Mouse (Mus musculus): ENCODE data around the gene Med24. TPM values are rescaled to one million over a fixed set of nuclear protein-coding genes. Genes with fewer than 3 reads are reported as not detected.
A peak's percentile ranks its signal among the peaks of the same experiment; 100 is the strongest.
"Not testable (repeated sequence)": the region's sequence is repeated elsewhere in the genome, so short reads cannot be mapped to it uniquely, and the experiment has no call there.

Med24 gene
- polyA plus RNA-seq, 1 experiment from 2014 or later = 90.3 TPM

GRCm38 (mm10) chr11:98671857-98672256 lies 57.4 kb downstream of the Med24 start:
- Histone ChIP-seq H3K27ac (no peak overlapping the region), H3K4me2 (replicated peaks) (no peak overlapping the region), H3K4me1 (replicated peaks) (no peaks in the 10 kb centered on the region), H3K27me3 (peaks cover 24% of the 10 kb centered on the region), H3K9ac (replicated peaks) (no peak overlapping the region), H3K4me3 (replicated peaks) (no peak overlapping the region), H3K36me3 (no peaks in the 10 kb centered on the region), H3K9me3 (no peaks in the 10 kb centered on the region)
- ATAC-seq = no peak
- WGBS = 71% methylated on average over 5 of the region's 5 CpGs

- Histone ChIP-seq H3K4me2 (replicated peaks) (no peak overlapping the region), H3K4me1 (replicated peaks) (no peaks in the 10 kb centered on the region), H3K9me3 (no peaks in the 10 kb centered on the region), H3K4me3 (replicated peaks) (no peak overlapping the region), H3K9ac (replicated peaks) (no peak overlapping the region), H3K27me3 (peaks cover 29% of the 10 kb centered on the region), H3K27ac (no peak overlapping the region), H3K36me3 (no peaks in the 10 kb centered on the region)
- ATAC-seq = no peak
- WGBS = 72% methylated on average over 3 of the region's 3 CpGs
Observed at GRCm38 (mm10) chr11:98671284-98671815, 57.9 kb downstream of the Med24 start.

- H3K36me3 ChIP-seq = no peaks in the 10 kb centered on the region
- WGBS = 66% methylated on average over 2 of the region's 2 CpGs
Observed at GRCm38 (mm10) chr11:98668984-98669383, 60.3 kb downstream of the Med24 start.

GRCm38 (mm10) chr11:98664091-98664490 lies 65.1 kb downstream of the Med24 start, which contains the start of gene Gsdma:
TSS of gene Gsdma (plus strand) at chr11:98664351.
- Histone ChIP-seq H3K27me3 (peaks cover 17% of the 10 kb centered on the region), H3K36me3 (no peaks in the 10 kb centered on the region), H3K27ac (no peak within 1 kb of the TSS), H3K9me3 (no peaks in the 10 kb centered on the region), H3K4me2 (replicated peaks) (no peak within 1 kb of the TSS), H3K4me1 (replicated peaks) (no peaks in the 10 kb centered on the region), H3K9ac (replicated peaks) (no peak within 1 kb of the TSS), H3K4me3 (replicated peaks) (no peak within 1 kb of the TSS)
- ATAC-seq = no peak
- WGBS = 34% methylated on average over 4 of the region's 4 CpGs

More at GRCm38 (mm10) chr11:98668984-98669383, 60.3 kb downstream of the Med24 start:
- Histone ChIP-seq H3K4me1 (replicated peaks) (no peaks in the 10 kb centered on the region), H3K9ac (replicated peaks) (no peak overlapping the region), H3K4me3 (replicated peaks) (no peak overlapping the region), H3K4me2 (replicated peaks) (no peak overlapping the region), H3K27me3 (peaks cover 30% of the 10 kb centered on the region), H3K9me3 (no peaks in the 10 kb centered on the region), H3K27ac (no peak overlapping the region)
- ATAC-seq = no peak

- H3K27ac ChIP-seq = no peak overlapping the region
- H3K27me3 ChIP-seq = no peaks in the 10 kb centered on the region
- peak overlapping the region; percentile 33 for H3K4me2 ChIP-seq (replicated peaks)
- no peak overlapping the region for H3K4me3 ChIP-seq (replicated peaks)
- H3K36me3 ChIP-seq = no peaks in the 10 kb centered on the region
- WGBS = 12% methylated on average over 6 of the region's 6 CpGs
- ATAC-seq = 0 out of 2 replicates have a peak, but pooled peaks have one; percentile 43
- H3K9me3 ChIP-seq = no peaks in the 10 kb centered on the region
- H3K4me1 ChIP-seq (replicated peaks) = no peaks in the 10 kb centered on the region
- H3K9ac ChIP-seq (replicated peaks) = peak overlapping the region; percentile 8; the same call in 1 of the 2 replicates
Observed at GRCm38 (mm10) chr11:98660517-98660916, 68.7 kb downstream of the Med24 start.

GRCm38 (mm10) chr11:98655076-98655475 lies 74.2 kb downstream of the Med24 start:
- 9% methylated on average over 7 of the region's 7 CpGs for WGBS

More at GRCm38 (mm10) chr11:98655076-98655475, 74.2 kb downstream of the Med24 start:
- not testable (repeated sequence) for H3K9me3 ChIP-seq; H3K36me3 ChIP-seq; H3K9ac ChIP-seq (replicated peaks); H3K4me3 ChIP-seq (replicated peaks); H3K4me1 ChIP-seq (replicated peaks); ATAC-seq; H3K27ac ChIP-seq; H3K27me3 ChIP-seq; H3K4me2 ChIP-seq (replicated peaks)

Other genes starting within 250 kb of the Med24 start
- gene Ikzf3, start 183.4 kb downstream of the Med24 start, polyA plus RNA-seq (2015; fragmentation: Nextera tagmentation; extraction: Ambion mirVana) = 0.36 TPM in 1 of 2 replicates, not detected in the other
- gene Zpbp2, start 178.3 kb downstream of the Med24 start, polyA plus RNA-seq (2015; fragmentation: Nextera tagmentation; extraction: Ambion mirVana) = 0.12 TPM in 1 of 2 replicates, not detected in the other
- gene Ormdl3, start 142.1 kb downstream of the Med24 start, polyA plus RNA-seq (2015; fragmentation: Nextera tagmentation; extraction: Ambion mirVana) = 87.0 and 97.3 TPM in 2 replicates
- gene Lrrc3c, start 131.1 kb downstream of the Med24 start, polyA plus RNA-seq (2015; fragmentation: Nextera tagmentation; extraction: Ambion mirVana) = not detected in 2 replicates
- gene Gm12355, start 103.8 kb downstream of the Med24 start, polyA plus RNA-seq (2015; fragmentation: Nextera tagmentation; extraction: Ambion mirVana) = 0.90 and 1.5 TPM in 2 replicates
- not detected in 2 replicates for gene Gsdma3, start 103.1 kb downstream of the Med24 start, polyA plus RNA-seq (2015; fragmentation: Nextera tagmentation; extraction: Ambion mirVana)
- gene Gsdma2, start 82.7 kb downstream of the Med24 start, polyA plus RNA-seq (2015; fragmentation: Nextera tagmentation; extraction: Ambion mirVana) = not detected in 2 replicates
- gene Gsdma, start 65.1 kb downstream of the Med24 start, polyA plus RNA-seq (2015; fragmentation: Nextera tagmentation; extraction: Ambion mirVana) = not detected in 2 replicates
- gene Psmd3, start 46.9 kb downstream of the Med24 start, polyA plus RNA-seq (2015; fragmentation: Nextera tagmentation; extraction: Ambion mirVana) = 174 and 190 TPM in 2 replicates
- not detected in 2 replicates for gene Csf3, start 28.2 kb downstream of the Med24 start, polyA plus RNA-seq (2015; fragmentation: Nextera tagmentation; extraction: Ambion mirVana)
- 99.6 and 106 TPM in 2 replicates for gene Thra, start 11.2 kb upstream of the Med24 start, polyA plus RNA-seq (2015; fragmentation: Nextera tagmentation; extraction: Ambion mirVana)
- gene Nr1d1, start 45.9 kb upstream of the Med24 start, polyA plus RNA-seq (2015; fragmentation: Nextera tagmentation; extraction: Ambion mirVana) = 1.2 and 1.9 TPM in 2 replicates
- gene Msl1, start 66.1 kb upstream of the Med24 start, polyA plus RNA-seq (2015; fragmentation: Nextera tagmentation; extraction: Ambion mirVana) = 34.2 and 34.5 TPM in 2 replicates
- 52.6 and 57.6 TPM in 2 replicates for gene Casc3, start 75.5 kb upstream of the Med24 start, polyA plus RNA-seq (2015; fragmentation: Nextera tagmentation; extraction: Ambion mirVana)
- gene Rapgefl1, start 107.3 kb upstream of the Med24 start, polyA plus RNA-seq (2015; fragmentation: Nextera tagmentation; extraction: Ambion mirVana) = 4.7 and 5.8 TPM in 2 replicates
- gene Wipf2, start 134.2 kb upstream of the Med24 start, polyA plus RNA-seq (2015; fragmentation: Nextera tagmentation; extraction: Ambion mirVana) = 4.9 and 5.2 TPM in 2 replicates
- 10.6 and 11.3 TPM in 2 replicates for gene Cdc6, start 178.4 kb upstream of the Med24 start, polyA plus RNA-seq (2015; fragmentation: Nextera tagmentation; extraction: Ambion mirVana)
- gene Rara, start 198.4 kb upstream of the Med24 start, polyA plus RNA-seq (2015; fragmentation: Nextera tagmentation; extraction: Ambion mirVana) = 7.5 and 9.1 TPM in 2 replicates

All from midbrain, embryonic 13.5 days (tissue).